Mouse (Mus musculus) activated CD4-positive, CD25-positive, alpha-beta regulatory T cell, adult 4 months (primary cell): ENCODE data around the gene Enthd1. TPM values are rescaled to one million over a fixed set of nuclear protein-coding genes. Genes with fewer than 3 reads are reported as not detected.
"Not testable (repeated sequence)": the region's sequence is repeated elsewhere in the genome, so short reads cannot be mapped to it uniquely, and the experiment has no call there.

ENCODE experiments used
- ATAC-seq: one replicate; pipeline ENCODE4 v1.8.0; 2017
- polyA plus RNA-seq, 2 experiments: library from polyadenylated mRNA; unstranded; fragments of 100-300 nt; shearing (Covaris generic); gene quantifications; one replicate each; pipeline ENCODE4 v1.2.1; 2017

Enthd1 gene
- polyA plus RNA-seq = under 1 TPM in 1 of 2 experiments, not detected in 1; 0.38 TPM

DNA sequence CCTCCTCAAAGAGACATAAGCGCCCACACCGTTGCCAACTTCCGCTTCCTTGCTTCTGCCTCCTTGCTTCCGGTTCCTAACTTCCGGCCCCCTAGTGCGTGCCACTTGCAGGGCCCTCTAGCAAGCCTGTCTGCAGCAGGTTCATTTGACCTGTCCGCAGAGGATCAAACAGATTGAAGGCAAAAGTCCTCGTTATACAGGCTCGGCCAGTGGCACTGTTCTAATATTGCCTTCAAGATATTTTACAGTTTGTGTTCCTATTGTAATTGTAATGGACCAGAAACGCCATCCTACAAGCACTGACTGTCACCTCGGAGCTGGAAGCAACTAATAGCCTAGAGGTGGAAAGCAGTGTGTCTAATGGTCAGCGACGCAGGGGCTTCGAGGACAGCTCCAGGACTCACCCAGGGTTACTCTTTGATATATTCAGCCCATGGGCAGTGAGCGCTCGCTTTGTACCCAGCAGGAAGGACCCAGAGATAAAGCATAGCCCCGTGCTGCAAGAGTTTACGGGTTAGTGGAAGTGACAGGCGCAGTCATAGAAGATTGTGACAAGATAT lies at the start of gene Enthd1:
TSS of gene Enthd1 (minus strand) at position 51 of the 560 bp plus-strand sequence.
- no peak for ATAC-seq

DNA sequence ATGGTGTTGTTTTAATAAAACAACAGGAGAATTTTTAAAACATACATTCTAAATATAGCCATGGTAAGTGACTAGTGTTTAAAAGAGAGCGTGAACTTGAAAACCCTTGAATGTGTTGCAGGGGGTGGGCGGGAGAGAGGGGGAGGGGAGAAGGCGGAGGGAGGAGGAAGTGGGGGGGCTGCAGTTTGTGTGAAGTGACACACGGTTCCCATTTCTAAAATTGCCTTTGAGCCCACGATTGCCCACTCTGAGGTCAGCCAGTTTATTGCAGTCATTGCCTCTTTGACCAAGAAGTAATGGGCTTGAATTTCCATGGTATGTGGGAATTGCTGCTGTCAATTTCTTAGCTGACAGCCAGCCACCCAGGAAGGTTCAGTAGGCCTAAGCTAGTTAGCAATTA lies 48.9 kb upstream of the Enthd1 start:
- ATAC-seq = no peak

DNA sequence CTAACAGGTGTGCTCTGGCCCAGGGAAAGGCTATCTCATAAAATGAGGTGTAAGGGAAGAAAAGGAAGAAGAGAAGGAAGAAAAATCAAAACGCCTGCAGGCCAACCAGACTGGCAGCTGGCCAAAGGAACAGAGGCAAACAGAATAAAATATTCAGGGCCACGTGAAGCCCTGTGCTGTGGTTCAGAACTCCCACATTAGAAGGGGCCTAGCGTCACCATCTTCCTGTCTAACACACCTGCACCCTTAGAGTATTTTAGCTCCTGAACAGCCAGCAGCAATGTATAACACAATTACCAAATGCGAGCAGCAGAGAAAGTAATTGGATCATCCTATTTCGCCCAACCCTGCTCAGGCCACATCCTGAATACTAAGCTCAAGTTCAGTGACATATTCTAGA lies 46.5 kb upstream of the Enthd1 start:
- ATAC-seq = peak; percentile 58

DNA sequence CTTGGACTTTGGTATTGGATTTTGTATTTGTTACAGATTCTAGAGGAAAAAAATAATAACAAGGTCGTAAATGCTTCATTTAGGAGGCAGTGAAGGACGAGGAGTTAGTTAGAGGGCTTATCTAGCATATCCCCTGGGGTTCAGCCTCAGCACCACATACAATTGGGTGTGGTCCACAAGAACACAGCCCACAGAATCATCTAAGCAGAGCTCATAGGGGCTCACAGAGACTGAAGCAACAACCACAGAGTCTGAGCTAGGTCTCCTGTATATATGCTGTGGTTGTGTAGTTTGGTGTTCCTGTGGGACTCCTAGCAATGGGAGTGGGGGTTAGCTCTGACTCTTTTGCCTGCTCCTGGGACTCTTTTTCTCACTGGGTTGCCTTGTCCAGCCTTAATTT lies 45.4 kb upstream of the Enthd1 start:
- no peak for ATAC-seq

DNA sequence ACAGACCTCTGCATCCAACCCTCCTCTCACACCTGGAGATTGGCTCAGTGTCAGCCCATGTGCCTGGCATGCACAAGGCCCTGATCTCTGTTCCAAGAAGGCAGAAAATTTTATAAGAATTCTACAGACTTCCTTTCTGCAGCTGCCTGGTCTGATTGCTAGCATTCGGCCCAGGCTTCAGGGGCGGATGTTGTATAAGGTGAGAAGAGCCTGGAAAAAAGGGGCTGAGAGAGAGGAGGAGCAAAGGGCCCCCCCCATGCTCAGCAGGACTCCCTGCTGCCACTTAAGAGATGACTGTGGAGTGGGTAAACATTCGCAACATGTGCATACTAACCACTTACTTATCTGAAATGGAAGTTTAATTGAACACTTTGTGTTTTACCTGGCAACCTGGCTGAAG lies 43.0 kb upstream of the Enthd1 start:
- ATAC-seq = peak; percentile 22

DNA sequence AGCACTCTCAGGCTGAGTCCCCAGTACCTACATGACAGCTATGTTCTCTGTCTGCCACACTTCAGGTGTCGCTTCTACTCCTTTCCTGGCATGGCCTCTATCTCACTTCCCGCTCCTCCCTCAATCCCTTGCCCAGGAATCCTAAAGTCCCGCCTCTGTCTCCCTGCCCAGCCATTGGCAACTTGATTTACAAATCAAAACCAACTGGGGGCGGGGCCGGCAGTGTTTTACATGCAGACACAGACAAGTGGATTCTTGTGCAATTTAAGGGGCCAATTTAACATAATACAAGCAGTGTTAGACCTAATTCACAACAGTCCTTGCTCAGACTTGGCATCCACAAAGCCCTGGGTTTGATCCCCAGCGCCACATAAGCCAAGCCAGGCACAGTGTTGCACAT lies 39.1 kb upstream of the Enthd1 start:
- ATAC-seq = no peak

DNA sequence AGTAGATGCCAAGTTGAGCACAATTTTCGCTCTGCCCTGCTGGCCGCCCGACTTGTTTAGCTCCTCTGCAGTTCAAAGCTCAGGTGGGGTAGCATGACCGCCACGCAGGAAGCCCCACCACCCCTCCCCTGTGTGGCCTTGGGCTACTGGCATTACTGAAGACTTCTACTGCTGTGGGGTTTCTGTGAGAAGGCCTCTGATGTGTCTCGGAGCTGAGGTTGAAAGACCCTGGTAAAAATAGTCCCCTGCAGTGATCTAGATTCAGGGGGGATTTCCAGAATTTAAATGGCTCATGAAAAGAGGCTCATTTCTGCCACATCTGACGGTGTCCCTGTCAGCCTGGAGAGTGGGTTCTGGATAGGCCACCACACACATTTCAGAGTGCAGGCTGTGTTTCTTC lies 37.5 kb upstream of the Enthd1 start:
- peak; percentile 63 for ATAC-seq

DNA sequence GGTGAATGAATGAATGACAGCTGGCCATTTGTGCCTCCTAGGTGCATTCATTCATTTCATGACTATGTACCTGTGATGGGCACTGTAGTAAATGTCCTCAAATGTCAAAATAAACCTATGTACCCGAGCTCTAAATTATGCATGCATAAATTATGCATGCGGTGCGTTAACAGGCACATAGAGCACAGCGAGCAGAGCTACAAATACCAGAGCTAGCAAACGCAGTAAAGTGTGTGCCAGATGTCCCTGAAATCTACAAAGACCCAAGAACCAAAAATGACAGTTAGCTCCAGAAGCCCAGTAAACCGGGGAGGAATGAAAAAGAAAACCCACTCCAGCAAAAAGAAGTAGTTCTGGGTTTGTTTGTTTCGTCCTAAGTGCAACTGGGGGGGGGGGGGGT lies 36.5 kb upstream of the Enthd1 start:
- ATAC-seq = no peak

DNA sequence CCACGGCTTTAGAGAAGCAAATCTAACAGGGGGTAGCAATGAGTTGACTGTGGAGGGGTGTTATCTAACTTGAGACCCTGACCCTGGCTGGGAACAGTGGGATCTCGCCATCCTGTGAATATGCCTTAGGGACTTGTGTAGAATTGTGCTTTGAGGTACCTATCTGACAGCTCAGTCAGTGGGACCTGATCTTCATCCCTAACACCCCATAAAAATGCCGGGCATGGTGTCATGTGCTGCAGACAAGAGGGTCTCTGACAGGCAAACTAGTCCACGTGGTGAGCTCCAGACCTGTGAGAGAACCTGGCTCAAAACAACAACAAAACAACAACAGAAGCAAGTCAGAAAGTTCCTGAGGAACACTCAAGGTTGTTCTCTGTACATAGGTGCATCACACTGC lies 34.9 kb upstream of the Enthd1 start:
- ATAC-seq = no peak

DNA sequence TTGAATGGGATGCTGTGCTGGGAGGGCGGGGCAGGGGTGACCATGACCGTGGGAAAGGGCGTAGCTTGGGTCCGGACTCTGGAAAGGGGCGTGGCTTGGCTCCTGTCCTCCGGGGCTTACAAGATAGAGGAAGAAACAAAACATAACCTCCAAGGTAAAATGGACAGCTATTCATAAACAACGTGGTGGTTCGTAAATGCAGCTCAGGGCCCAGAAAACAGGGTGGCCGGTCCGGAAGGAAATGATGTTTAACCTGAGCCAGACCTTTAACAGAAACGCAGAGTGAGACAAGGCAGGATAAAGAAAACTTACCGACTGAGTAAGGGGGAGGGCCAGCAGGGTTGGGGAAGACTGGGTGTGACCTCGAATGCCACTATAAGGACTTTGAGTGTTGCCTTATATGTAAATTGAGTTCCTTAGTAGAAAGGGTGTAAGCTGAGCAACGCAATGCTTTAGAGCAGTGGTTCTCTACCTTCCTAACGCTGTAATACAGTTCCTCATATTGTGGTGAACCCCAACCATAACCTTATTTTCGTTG lies 34.3 kb upstream of the Enthd1 start:
- peak; percentile 40 for ATAC-seq

DNA sequence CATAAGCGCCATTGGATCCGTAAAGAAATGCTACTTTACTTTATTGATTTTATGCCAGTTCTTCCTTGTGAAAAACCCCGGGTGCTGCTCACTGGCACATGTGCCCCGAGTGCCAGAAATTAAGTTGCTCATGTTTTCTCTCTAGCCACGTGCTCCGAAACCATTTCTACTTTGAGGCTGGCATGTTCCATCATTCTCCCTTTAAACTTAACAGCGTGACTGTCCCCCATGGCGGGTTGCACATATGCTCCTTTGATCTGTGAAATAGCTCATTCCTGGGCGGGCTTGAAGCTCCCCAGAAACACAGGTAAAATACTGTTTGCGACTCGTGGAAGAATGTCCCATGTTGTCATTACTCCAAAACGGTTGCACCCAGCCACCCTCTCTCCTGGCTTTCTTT lies 33.8 kb upstream of the Enthd1 start:
- no peak for ATAC-seq

DNA sequence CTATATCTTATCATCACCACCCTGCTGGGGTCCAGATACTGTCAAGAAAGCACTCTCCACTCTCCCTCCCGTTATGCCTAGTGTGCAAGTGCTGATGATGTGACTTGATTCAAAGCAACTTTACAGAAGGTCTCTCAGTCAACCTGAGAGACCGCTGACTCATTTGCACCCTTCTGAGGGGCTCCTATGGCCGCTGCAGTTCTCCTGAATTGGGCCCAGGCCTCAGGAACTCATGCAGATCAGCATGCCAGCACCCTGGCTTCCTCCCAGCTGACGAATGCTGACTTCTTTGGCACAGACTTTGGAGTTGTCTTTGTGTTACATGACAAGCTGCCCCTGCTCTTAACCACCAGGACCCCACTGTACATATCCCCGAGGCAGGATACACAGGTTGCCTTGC lies 28.9 kb upstream of the Enthd1 start:
- no peak for ATAC-seq

DNA sequence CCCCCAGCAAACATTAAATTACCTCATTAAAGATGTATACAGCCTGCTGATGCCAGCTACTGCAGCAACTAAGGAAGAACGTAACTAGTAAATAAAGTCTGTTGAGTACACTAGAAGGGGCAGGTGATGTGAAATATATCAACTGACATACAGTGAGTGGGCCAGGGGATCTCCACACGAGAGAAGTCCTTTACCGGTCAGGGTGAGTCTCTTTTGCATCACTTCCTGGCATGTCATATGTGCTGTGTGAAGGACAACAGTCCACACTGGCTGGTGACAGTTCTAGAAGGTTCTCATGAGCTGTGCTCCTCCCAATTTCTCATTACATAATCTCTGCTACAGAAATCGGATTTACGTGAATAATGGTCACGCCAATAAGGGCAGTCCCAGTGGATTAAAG lies 27.8 kb upstream of the Enthd1 start:
- ATAC-seq = peak; percentile 33

DNA sequence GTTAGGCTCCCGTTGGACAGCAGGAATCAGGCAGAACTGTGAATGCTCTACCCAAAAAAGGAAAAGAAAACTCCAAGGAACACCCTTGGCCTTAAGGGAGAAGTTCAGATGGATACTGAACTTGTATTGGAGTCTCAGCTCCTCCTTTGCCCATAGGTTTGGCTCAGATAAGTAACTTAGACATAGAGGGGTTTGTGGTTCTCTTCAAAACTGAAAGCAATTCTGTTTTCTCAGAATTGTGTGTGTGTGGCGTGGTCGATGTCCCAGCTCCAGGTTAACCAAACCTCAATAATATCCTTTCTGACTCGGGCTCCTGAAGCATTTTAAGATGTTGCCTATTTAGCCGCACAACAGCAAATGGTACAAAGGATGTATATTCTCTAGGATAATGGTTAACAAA lies 25.7 kb upstream of the Enthd1 start:
- ATAC-seq = peak; percentile 60

DNA sequence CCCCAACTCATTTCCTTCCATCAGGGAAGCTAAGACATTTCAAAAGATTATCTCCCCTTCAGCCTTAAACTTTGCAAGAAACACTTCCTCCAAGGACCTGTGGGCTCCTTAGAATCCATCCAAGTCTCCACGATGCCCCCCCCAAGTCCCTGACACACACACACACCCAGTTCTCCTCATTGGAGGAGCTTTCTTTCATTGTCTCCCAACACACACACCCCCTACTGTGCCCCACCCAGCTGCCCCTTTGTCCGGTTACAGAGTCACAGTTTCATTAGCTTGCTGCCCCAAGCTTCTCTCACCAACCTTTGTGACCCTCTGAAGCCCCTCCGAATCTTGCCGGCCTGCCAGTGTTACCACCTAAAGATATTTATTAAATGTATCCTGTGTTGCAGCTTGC lies 21.3 kb upstream of the Enthd1 start:
- ATAC-seq = no peak

DNA sequence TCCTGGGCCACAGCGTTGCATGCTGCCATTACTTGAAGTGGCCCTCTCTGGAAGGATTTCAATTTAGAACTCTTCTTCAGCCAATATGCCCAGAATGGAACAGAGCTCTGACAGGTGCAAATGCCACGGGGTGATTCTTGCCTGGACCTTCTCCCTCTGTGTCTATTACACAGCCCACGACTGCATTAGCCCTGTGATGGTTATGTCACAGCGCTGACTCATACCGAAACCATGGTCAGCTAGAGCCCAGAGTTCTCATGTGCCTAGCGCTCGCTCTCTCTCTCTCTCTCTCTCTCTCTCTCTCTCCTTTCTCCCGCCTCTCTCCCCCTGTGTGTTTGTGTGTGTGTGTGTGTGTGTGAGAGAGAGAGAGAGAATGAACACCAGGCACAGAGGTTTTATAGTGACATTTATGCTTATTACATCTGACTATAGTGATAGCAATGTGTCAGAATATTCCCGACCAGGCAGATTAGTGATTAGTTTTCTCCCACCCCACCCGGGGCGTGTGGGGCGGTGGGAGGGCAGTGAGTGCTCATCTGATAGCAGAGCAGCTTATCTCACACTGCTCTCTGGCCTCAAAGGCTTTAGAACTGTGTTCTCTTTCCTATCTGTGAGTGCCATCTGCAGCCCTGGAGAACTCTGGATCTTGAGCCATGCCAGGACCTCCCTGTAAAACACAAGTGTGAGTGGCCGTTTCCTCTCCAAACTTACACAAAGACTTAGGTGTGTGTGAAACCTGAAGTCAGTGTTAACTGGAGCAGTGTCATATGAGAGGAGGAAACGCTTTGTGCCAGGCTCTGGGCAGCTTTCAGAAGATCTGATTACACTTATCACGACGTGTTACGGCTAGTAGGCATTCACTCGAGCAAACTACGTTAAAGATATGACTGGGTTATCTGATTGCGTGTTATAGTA lies 17.9 kb upstream of the Enthd1 start:
- ATAC-seq = peak; percentile 59

DNA sequence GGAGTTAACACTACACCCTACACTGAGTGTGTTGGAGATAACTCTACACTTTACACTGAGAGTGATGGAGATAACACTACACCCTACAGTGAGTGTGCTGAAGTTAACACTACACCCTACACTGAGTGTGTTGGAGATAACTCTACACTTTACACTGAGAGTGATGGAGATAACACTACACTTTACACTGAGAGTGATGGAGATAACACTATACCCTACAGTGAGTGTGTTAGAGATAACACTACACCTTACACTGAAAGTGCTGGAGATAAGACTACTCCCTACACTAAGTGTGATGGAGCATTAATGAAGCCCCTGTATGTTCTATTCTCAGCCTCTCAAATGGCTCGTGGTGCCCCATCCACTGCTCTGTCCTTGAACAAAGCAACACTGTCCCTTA lies 15.6 kb upstream of the Enthd1 start:
- ATAC-seq = not testable (repeated sequence)

DNA sequence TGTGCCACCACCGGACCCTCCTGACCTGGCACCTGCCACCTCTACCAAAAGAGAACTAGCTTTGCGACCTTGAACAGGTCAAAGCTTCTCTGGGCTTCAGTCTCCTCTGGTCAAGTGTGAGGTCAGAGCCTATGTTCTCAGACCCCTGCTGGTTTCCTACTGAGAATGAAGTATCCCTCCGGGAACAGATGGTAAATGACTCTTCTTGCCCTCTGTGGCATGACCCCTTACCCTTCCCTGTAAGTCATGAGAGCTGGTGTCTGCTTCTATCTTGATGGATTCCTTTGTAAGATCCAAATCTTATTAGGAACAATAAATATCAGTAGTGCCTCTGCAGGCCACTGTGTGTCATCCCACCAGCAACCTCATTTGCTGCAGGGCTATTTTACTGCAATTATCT lies 14.2 kb upstream of the Enthd1 start:
- no peak for ATAC-seq

DNA sequence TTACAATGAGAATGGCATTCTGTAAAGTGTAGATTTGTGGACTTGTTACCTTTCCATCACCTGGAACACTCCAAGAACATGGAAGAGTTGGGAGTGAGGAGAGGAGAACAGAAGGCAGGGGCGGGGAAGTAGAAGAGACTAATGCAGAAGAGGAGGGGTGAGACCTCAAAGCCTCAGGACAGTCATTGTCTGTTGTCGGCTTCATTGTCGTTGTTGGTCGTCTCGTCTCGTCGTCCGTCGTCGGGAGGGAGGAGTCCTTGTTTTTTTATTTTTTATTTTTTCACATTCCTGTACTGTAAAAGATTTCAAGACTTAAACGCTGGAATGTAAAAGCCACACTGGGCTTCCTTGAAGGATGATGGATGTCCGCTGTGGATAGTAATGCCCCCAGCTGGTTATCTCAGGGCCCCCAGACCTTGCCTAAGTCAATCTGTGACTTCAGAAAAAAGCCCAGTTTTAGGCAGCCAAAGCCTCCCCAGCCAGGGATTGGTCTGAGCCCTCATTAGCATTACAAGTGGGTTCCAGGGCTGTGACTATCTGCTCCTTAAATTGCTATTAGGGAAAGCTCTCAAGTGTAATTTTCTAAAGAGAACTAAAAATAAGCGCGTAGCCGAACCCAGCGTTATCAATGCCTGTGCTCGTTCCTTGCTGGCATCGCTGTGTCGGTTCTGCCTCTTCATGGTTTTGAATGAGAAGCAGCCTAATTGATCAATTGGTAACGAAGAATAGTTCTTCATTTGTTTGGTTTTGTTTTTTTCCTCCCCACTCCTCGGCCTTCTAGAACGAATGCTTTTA lies 12.4 kb upstream of the Enthd1 start:
- no peak for ATAC-seq

DNA sequence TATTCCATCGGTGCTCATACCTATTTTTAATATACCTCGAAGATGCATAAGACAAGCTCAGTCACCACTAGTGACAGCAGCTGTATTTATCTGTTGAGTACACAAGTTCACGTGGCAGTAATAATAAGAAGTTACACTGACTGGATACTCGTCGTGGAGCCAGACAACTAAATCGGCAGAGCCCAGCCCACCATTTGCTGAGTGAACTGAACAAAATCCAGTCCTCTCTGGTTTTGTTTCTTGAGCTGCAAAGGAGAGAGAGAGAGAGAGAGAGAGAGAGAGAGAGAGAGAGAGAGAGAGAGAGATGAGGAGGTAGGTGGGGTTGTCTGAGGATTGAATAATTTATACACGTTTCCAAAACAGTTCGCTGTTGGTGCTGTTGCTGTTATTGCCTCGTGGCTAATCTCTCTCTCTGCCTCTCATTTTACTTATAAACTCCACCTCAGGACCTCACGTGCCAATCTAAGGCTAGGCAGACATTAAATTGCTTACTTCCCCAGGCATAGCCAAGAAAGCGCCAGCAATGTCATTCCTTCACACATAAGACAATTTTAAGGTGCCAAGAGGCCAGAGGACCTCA lies 11.5 kb upstream of the Enthd1 start:
- ATAC-seq = no peak

DNA sequence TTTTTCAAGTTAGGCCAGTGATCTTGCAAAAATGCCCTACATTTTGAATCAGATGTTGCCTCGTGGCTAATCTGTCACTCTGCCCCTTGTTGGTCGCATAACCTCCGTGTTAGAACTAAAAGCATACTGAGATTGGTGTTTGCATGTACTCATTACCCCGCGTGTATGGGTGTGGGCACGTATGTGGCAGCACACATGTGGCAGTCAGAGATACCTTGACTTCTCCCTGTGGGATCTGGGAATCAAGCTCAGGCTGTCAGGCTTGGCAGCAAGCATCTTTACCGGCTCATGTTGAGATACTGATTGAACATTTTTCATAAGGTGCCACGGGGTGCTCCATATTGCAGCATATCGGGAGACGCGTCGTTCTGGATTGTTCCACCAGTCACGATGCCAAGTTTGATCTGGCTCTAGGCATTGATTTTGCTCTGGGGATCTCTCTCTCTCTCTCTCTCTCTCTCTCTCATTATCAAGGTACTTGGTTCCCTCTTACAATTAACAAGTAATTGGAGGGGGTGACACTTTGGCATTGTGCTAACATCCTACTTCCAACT lies 10.9 kb upstream of the Enthd1 start:
- ATAC-seq = no peak

DNA sequence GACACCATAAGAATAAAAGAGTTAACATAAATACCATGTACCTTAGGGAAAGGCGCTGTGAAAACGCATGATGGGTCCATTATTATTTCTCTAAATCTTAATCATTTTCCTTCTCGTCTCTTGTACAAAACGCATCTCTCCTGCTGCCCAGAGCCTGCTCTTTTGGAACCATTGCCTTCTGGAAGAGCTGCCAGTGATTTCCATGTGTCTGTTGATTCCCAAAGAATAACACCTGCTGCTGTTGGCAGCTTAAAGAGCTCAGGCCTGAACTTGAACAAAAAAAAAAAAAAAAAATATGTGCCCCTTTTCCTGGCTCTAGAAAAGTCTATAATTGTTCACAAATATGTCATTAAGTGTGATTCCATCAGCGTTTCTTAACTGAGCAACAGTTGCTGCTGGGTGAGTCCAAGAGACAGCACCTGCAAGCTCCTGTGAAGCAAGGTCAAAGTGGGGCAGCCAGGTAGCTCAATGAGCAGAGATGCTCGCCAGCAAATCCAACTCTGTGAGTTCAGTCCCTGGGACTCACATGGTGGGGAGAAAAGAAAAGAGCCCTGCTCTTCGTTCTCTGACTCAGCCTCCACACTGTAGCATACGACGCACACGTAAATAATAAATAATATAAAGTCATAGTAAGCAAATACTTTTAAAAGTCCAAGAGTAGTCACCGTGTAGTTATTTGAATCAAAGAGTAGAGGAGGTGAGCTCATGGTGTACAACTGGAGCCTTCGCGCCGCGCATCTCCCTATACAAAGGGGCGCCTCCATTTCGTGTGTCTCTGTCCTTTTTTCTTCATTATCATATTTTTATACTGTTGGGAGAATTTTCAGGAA lies 9.5 kb upstream of the Enthd1 start:
- no peak for ATAC-seq
